Mouse (Mus musculus) hindbrain, embryonic 12.5 days (tissue): ENCODE results near the gene Hmgb2. TPM values are rescaled to one million over a fixed set of nuclear protein-coding genes. Genes with fewer than 3 reads are reported as not detected.

Source experiments
- ATAC-seq: fragments of 200-750 bp; cut with Nextera tagmentation; 2 replicates; pipeline ENCODE4 v1.8.0; 2017; ENCODE audit warnings: moderate TSS enrichment; ENCODE audit not compliant: low FRiP score
- H3K27ac ChIP-seq: fragments of 300-500 bp; sonication (generic); 2 replicates; pipeline ENCODE4 v1.5.1; 2016; ENCODE audit warnings: mild to moderate bottlenecking
- H3K27me3 ChIP-seq: fragments of 300-500 bp; sonication (generic); 2 replicates; pipeline ENCODE4 v1.6.1; 2016; ENCODE audit warnings: mild to moderate bottlenecking
- H3K36me3 ChIP-seq: fragments of 300-500 bp; sonication (generic); 2 replicates; pipeline ENCODE4 v1.6.1; 2016; ENCODE audit warnings: mild to moderate bottlenecking
- H3K4me1 ChIP-seq: fragments of 300-500 bp; sonication (generic); 2 replicates; pipeline ENCODE4 v1.6.1; 2016
- H3K4me2 ChIP-seq: fragments of 300-500 bp; sonication (generic); replicated peaks from 2 replicates; pipeline ENCODE4 v1.6.1; 2016; ENCODE audit warnings: mild to moderate bottlenecking
- H3K4me3 ChIP-seq: fragments of 300-500 bp; sonication (generic); 2 replicates; pipeline ENCODE4 v1.5.1; 2016; ENCODE audit warnings: mild to moderate bottlenecking
- H3K9ac ChIP-seq: fragments of 300-500 bp; sonication (generic); 2 replicates; pipeline ENCODE4 v1.6.1; 2016; ENCODE audit warnings: mild to moderate bottlenecking, moderate library complexity
- H3K9me3 ChIP-seq: fragments of 300-500 bp; sonication (generic); replicated peaks from 2 replicates; pipeline ENCODE4 v1.6.1; 2016; ENCODE audit warnings: mild to moderate bottlenecking
- WGBS: fragments of 180-500 bp; shearing (Covaris S2); methylation state at CpG from one replicate; pipeline ENCODE4 v1.1.7; 2016; 5-methylcytosine and 5-hydroxymethylcytosine counted together
- polyA plus RNA-seq: library from polyadenylated mRNA; unstranded; fragments of >200 nt; fragmentation: Nextera tagmentation; extraction: Ambion mirVana; gene quantifications from 2 replicates; pipeline ENCODE4 v1.2.1, GENCODE M21; 2016

Hmgb2 gene
- polyA plus RNA-seq, 1 experiment from 2014 or later: 331 TPM

DNA sequence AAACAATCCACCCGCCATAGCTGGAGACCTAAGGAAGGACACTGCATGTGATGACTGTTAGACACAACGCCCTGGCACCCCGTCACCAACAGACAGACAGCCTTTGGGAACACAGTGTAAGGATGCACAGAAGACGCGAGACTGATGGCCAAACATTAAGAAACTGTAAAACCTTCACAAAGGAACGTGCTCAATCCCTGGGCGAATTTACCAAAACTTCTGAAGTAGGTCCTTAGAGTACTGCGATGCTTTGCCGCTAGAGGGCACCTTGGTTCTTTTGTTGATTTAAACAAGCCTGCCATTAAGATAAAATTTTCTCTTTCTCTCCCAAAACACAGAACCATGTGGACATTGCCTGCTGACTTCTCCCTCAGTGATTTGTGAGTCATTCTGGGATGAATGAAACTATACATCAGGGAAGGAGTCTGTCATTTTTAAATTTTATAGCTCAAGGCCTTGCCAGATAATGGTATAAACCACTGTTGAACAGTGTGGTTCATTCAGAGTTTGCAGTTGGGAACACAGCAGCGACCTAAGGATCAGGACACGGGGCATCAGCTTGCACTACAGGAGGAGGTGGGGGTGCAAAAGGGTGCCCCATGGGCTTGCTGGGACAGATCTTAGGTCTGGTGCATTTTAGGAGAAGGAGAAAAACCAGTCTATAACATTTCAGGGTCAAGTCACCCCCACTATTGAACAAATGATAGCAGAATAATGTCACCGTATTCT, 28.6 kb downstream of the Hmgb2 start:
- Histone ChIP-seq H3K4me2 (no peak overlapping the region), H3K9ac (no peak overlapping the region), H3K36me3 (peaks cover 13% of the 10 kb centered on the region), H3K4me1 (no peaks in the 10 kb centered on the region), H3K9me3 (no peaks in the 10 kb centered on the region), H3K4me3 (no peak overlapping the region), H3K27me3 (no peaks in the 10 kb centered on the region), H3K27ac (no peak overlapping the region)
- ATAC-seq: no peak
- 49% methylated on average over 12 of the region's 12 CpGs for WGBS

DNA sequence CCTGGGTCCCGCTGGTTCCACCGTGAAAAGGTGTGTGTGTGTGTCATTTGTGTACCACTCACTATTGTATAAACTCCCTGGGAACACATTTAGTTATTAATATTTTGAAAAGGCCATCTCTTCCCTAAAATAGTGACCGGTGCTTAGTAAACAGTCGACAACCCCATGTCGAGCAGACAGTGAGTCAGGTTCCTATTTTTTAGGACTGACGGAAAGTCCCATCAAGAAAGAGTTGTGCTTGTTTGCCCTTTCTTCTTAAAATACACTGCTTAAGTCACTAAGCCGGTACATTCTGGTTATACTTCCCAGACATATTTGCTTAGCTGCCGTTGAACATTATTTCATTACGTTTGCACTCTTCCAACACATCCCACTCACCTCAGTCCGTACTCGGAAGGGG, 29.2 kb downstream of the Hmgb2 start:
- Histone ChIP-seq H3K27me3 (no peaks in the 10 kb centered on the region), H3K9me3 (no peaks in the 10 kb centered on the region), H3K9ac (no peak overlapping the region), H3K36me3 (peaks cover 6% of the 10 kb centered on the region), H3K4me3 (no peak overlapping the region), H3K4me1 (no peaks in the 10 kb centered on the region), H3K27ac (no peak overlapping the region), H3K4me2 (no peak overlapping the region)
- WGBS: 96% methylated on average over 11 of the region's 11 CpGs
- no peak for ATAC-seq

DNA sequence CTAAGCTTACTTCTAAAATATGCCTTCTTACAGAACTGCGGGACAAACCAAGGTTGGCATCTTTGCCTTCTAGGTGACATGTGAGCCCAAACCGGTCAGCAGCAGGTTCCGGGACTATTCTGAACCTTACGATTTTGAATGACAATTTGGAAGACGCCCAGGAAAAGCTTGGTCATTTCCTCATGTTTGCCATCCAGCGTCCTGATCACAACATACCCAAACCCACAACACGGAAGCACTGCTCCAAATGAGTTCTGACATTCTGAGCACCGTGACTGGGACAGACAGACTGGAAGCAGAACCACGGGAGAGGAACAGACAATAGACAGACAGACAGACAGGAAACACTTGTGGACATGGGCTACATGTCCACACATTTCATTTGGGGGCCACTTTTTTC, 29.7 kb downstream of the Hmgb2 start:
- ATAC-seq: no peak
- H3K36me3 ChIP-seq: peaks cover 1% of the 10 kb centered on the region; the same call in 1 of the 2 replicates
- no peaks in the 10 kb centered on the region for H3K27me3 ChIP-seq
- no peak overlapping the region for H3K9ac ChIP-seq
- H3K9me3 ChIP-seq: no peaks in the 10 kb centered on the region
- no peak overlapping the region for H3K27ac ChIP-seq
- H3K4me3 ChIP-seq: no peak overlapping the region
- H3K4me2 ChIP-seq: no peak overlapping the region
- H3K4me1 ChIP-seq: no peaks in the 10 kb centered on the region
- WGBS: 90% methylated on average over 9 of the region's 9 CpGs

DNA sequence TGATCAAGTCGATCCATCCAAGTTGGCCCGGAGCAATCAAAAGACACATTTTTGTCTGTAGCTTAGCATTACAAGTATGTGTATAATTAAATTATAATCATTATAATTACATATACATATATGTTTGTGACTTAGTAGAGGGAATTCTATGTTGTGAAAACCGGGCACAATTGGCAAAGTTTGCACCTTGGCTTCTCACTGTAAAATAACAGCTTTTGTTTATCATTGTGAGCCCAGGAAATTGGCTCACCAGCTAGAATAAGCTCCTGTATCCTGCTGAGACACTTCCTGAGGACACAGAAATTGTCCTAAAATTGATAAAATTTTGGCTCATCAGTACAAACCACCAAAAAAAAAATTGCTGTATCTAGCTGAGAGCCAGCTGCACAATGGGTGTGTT, 34.7 kb downstream of the Hmgb2 start:
- Histone ChIP-seq H3K27ac (no peak overlapping the region), H3K4me1 (peaks cover 6% of the 10 kb centered on the region; the same call in 1 of the 2 replicates), H3K9ac (no peak overlapping the region), H3K9me3 (no peaks in the 10 kb centered on the region), H3K4me3 (no peak overlapping the region), H3K4me2 (no peak overlapping the region), H3K27me3 (no peaks in the 10 kb centered on the region), H3K36me3 (no peaks in the 10 kb centered on the region)
- 93% methylated on average over 3 of the region's 3 CpGs for WGBS
- ATAC-seq: no peak

DNA sequence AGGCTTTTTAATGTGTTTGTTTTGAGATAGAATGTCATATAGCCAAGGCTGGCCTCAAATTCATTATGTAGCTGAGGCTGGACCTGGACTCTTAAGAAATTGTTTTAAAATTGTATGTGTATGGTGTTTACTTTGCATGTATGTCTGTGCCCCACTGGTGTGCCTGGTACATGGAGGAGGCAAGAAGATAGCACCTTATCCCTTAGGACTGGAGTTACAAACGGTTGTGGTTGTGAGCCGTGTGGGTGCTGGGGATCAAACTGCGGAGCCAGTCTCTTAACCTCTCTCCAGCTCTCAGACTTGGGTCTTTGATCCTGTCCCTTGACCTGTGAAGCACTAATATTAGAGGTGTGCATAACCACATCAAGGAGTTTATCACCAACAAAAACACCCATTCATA, 35.1 kb downstream of the Hmgb2 start:
- H3K36me3 ChIP-seq: no peaks in the 10 kb centered on the region
- no peaks in the 10 kb centered on the region for H3K9me3 ChIP-seq
- no peak for ATAC-seq
- no peaks in the 10 kb centered on the region for H3K27me3 ChIP-seq
- H3K4me1 ChIP-seq: peaks cover 6% of the 10 kb centered on the region; the same call in 1 of the 2 replicates
- H3K4me2 ChIP-seq: no peak overlapping the region
- no peak overlapping the region for H3K9ac ChIP-seq
- no peak overlapping the region for H3K4me3 ChIP-seq
- no peak overlapping the region for H3K27ac ChIP-seq
- WGBS: 89% methylated on average over 3 of the region's 3 CpGs

DNA sequence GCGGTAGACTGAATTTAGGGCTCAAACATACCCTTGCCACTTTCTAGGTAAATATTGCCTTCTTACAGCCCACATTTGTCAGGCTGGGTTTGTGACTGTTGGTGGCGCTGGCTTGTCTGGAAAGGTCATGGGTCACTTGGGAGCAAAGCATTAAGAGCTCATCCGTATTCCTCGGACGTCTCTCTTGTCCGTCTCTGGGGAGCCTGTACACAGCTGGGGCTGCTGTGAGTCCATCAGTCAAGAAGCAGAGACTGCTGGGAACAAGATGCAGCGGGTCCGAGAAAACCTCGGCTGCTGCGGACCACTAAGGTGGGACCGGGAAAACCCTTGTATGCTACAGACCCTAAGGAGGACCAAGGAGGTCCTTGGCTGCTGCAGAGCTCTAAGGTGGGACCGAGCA, 35.9 kb downstream of the Hmgb2 start:
- ATAC-seq: peak; percentile 80
- Histone ChIP-seq H3K4me2 (peak overlapping the region; percentile 21; the same call in 1 of the 2 replicates), H3K27ac (no peak overlapping the region), H3K27me3 (no peaks in the 10 kb centered on the region), H3K9me3 (no peaks in the 10 kb centered on the region), H3K9ac (no peak overlapping the region), H3K36me3 (no peaks in the 10 kb centered on the region), H3K4me3 (no peak overlapping the region), H3K4me1 (peaks cover 6% of the 10 kb centered on the region; the same call in 1 of the 2 replicates)
- 40% methylated on average over 12 of the region's 12 CpGs for WGBS

DNA sequence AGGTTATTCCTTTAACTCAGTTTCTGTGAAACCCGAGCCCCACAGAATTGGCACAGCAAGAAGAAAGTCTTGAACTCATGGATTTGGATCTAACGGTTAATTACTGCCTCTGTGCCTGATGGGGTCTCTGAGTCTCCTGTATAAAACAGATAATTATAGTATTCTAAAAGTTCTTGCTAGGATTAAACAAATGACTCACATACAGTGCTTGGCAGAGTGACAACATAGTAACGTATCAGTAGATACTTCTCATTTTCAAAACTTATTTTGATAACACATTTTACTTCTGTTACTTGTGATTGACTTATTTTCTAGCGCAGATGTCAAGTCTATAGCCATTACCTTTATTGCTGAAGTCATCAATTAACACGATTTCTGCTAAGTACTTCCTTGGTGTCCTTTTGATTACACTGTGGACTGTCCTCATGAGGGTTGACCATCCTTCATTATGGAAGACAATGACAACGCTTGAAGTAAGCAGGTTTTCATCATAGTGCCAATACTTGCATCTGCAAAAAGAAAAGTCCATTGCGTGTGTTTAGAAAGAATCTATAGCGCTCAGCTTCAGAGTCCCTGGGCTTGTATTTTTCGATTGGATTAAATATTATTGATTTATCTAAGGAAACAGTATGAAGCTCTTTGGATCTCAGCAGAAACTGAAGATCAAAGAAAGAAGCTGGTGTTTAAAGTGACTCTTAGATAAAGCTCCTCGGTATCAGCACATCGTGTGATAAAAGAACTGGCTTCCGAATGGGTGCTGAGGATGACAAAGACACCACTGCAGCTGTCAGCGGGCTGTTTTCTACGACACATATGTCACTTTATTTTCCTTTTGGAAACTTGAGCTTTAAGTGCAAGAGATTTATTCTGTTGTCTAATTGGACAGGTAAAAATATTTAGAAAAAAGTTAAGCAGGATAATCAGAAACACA, 40.7 kb downstream of the Hmgb2 start:
- WGBS: 90% methylated on average over 14 of the region's 14 CpGs
- no peak overlapping the region for H3K9ac ChIP-seq
- no peaks in the 10 kb centered on the region for H3K9me3 ChIP-seq
- no peaks in the 10 kb centered on the region for H3K36me3 ChIP-seq
- H3K4me3 ChIP-seq: no peak overlapping the region
- H3K27me3 ChIP-seq: no peaks in the 10 kb centered on the region
- no peak for ATAC-seq
- peaks cover 6% of the 10 kb centered on the region; the same call in 1 of the 2 replicates for H3K4me1 ChIP-seq
- no peak overlapping the region for H3K27ac ChIP-seq
- H3K4me2 ChIP-seq: no peak overlapping the region

DNA sequence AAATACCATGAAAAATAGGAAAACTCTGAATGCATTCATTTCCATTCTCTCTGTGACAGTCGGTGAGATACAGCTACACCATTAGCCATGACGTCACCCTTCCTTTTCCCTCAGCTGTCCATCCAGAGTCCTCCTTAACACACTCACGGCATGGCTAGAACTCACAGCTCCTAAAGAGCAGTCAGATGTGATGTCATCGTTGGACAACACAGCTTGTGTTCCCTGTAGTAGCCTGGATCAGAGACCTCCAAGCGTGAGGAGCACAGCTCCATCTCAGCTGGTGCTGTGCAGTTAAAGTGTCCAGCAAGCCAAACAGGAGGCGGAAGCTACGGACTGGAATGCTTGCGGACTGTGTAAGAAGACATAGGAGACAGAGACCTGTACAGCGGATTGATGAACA, 49.2 kb downstream of the Hmgb2 start:
- H3K9me3 ChIP-seq: no peaks in the 10 kb centered on the region
- no peaks in the 10 kb centered on the region for H3K36me3 ChIP-seq
- no peaks in the 10 kb centered on the region for H3K4me1 ChIP-seq
- H3K27ac ChIP-seq: no peak overlapping the region
- no peaks in the 10 kb centered on the region for H3K27me3 ChIP-seq
- ATAC-seq: no peak
- H3K4me2 ChIP-seq: no peak overlapping the region
- no peak overlapping the region for H3K9ac ChIP-seq
- WGBS: 92% methylated on average over 9 of the region's 9 CpGs
- no peak overlapping the region for H3K4me3 ChIP-seq

DNA sequence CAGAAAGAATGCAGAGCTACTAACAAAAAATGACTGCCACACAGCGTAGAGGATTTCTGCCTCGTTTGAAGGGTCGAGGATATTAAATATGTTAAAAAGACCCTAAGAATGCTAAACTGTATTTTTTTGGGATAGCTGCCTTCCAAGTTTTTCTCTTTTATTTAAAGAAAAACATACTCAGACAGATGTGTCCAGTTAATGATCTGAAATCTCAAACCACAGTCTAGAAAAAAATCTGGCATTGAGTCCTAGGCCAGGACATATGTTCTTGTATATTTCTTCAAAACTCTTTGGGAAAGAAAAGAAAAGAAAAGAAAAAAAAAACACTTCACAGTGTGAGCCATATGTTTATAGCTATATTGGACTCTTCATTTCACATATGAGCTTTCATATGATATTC, 51.0 kb downstream of the Hmgb2 start:
- Histone ChIP-seq H3K36me3 (no peaks in the 10 kb centered on the region), H3K27ac (no peak overlapping the region), H3K4me1 (peaks cover 3% of the 10 kb centered on the region; the same call in 1 of the 2 replicates), H3K9me3 (no peaks in the 10 kb centered on the region), H3K9ac (no peak overlapping the region), H3K4me3 (no peak overlapping the region), H3K4me2 (no peak overlapping the region), H3K27me3 (no peaks in the 10 kb centered on the region)
- WGBS: 94% methylated on average over 3 of the region's 3 CpGs
- ATAC-seq: no peak

DNA sequence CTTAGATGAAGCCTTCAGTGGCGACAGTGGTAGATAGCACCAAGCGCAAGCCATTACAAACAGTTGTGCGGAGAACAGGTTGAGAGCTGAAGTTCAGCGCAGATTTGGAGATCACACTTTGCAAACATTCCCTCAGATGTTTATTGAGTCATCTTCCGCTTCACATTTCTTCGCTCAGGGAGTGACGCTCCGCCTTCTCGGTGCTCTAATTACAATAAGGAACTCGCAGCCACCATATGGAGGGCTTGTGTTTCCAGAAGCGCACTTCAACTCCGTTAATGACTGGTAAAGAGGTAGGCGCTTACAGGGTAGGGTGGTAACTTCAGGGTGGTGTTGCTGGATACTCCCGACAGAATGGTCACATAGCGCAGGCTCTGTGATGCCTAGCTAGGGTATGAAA, 52.0 kb downstream of the Hmgb2 start:
- H3K9ac ChIP-seq: no peak overlapping the region
- 93% methylated on average over 15 of the region's 15 CpGs for WGBS
- H3K27ac ChIP-seq: no peak overlapping the region
- H3K4me2 ChIP-seq: no peak overlapping the region
- no peaks in the 10 kb centered on the region for H3K27me3 ChIP-seq
- no peaks in the 10 kb centered on the region for H3K36me3 ChIP-seq
- no peaks in the 10 kb centered on the region for H3K9me3 ChIP-seq
- no peak for ATAC-seq
- no peak overlapping the region for H3K4me3 ChIP-seq
- peaks cover 8% of the 10 kb centered on the region; the same call in 1 of the 2 replicates for H3K4me1 ChIP-seq

DNA sequence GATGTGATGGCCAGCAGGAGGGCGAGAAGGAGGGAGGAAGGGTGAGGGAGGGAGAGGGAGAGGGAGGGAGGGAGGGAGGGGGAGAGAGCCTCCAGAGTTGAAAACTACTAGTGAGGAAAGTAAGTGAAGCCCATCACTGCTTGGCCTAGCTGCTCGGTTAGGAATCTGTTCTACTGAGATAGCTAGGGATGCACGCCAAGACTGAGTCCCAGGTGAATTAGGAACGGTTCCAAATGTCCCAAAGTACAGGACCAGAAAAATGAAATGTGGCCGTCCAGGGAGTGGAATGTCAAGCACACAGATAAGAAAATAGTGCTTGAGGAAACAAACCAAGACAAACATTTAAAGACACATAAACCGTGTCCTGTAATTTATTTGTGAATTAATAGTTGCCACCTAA, 53.3 kb downstream of the Hmgb2 start:
- Histone ChIP-seq H3K9me3 (no peaks in the 10 kb centered on the region), H3K4me1 (peaks cover 14% of the 10 kb centered on the region; the same call in 1 of the 2 replicates), H3K27me3 (no peaks in the 10 kb centered on the region), H3K4me2 (no peak overlapping the region), H3K27ac (no peak overlapping the region), H3K4me3 (no peak overlapping the region), H3K36me3 (no peaks in the 10 kb centered on the region), H3K9ac (no peak overlapping the region)
- no peak for ATAC-seq
- WGBS: 85% methylated on average over 5 of the region's 6 CpGs
